Mouse (Mus musculus) kidney, embryonic 14.5 days (tissue): Measurements from ENCODE around the gene Men1. TPM values are rescaled to one million over a fixed set of nuclear protein-coding genes. Genes with fewer than 3 reads are reported as not detected.

Experiments used
- ATAC-seq: fragments of 200-750 bp; cut with Nextera tagmentation; 2 replicates; pipeline ENCODE4 v1.8.0; 2017; ENCODE audit warnings: moderate number of reproducible peaks, mild to moderate bottlenecking, moderate TSS enrichment, moderate library complexity; ENCODE audit not compliant: low FRiP score, low TSS enrichment
- H3K27ac ChIP-seq: fragments of 300-500 bp; sonication (generic); 2 replicates; pipeline ENCODE4 v1.5.1; 2014; ENCODE audit warnings: low read depth, mild to moderate bottlenecking, low read length, moderate library complexity, mixed read lengths
- H3K27me3 ChIP-seq: fragments of 300-500 bp; sonication (generic); 2 replicates; pipeline ENCODE4 v1.6.1; 2014; ENCODE audit warnings: mild to moderate bottlenecking, low read length; ENCODE audit not compliant: control insufficient read depth, insufficient read depth
- H3K36me3 ChIP-seq: fragments of 300-500 bp; sonication (generic); 2 replicates; pipeline ENCODE4 v1.6.1; 2014; ENCODE audit warnings: low read length, mixed read lengths; ENCODE audit not compliant: control insufficient read depth, insufficient read depth
- H3K4me1 ChIP-seq: fragments of 300-500 bp; sonication (generic); 2 replicates; pipeline ENCODE4 v1.6.1; 2014; ENCODE audit warnings: low read length, mixed read lengths; ENCODE audit not compliant: control insufficient read depth, insufficient read depth
- H3K4me2 ChIP-seq: fragments of 300-500 bp; sonication (generic); replicated peaks from 2 replicates; pipeline ENCODE4 v1.6.1; 2014; ENCODE audit warnings: low read depth, mild to moderate bottlenecking, low read length
- H3K4me3 ChIP-seq: fragments of 300-500 bp; sonication (generic); 2 replicates; pipeline ENCODE4 v1.5.1; 2014; ENCODE audit warnings: mild to moderate bottlenecking, low read length
- H3K9ac ChIP-seq: fragments of 300-500 bp; sonication (generic); 2 replicates; pipeline ENCODE4 v1.6.1; 2014; ENCODE audit warnings: low read depth, mild to moderate bottlenecking, low read length, moderate library complexity
- H3K9me3 ChIP-seq: fragments of 300-500 bp; sonication (generic); 2 replicates; pipeline ENCODE4 v1.6.1; 2016; ENCODE audit warnings: low read length; ENCODE audit not compliant: control insufficient read depth
- WGBS: fragments of 180-500 bp; shearing (Covaris S2); extraction: QIAGEN DNeasy Blood & Tissue Kit; methylation state at CpG from one replicate; pipeline ENCODE4 v1.1.7; 2014; 5-methylcytosine and 5-hydroxymethylcytosine counted together
- polyA plus RNA-seq: library from polyadenylated mRNA; unstranded; fragments of >200 nt; fragmentation: Nextera tagmentation; extraction: Ambion mirVana; gene quantifications from 2 replicates; pipeline ENCODE4 v1.2.1, GENCODE M21; 2014

Men1 gene
- polyA plus RNA-seq, 1 experiment from 2014 or later: 49.1 TPM

GRCm38 (mm10) chr19:6331178-6331577, 3.6 kb upstream of the Men1 start:
- no peak for ATAC-seq
- no peak overlapping the region for H3K9ac ChIP-seq
- no peak overlapping the region; the same call in 1 of the 2 replicates for H3K4me2 ChIP-seq
- peaks cover 15% of the 10 kb centered on the region for H3K4me1 ChIP-seq
- no peak overlapping the region for H3K4me3 ChIP-seq
- H3K36me3 ChIP-seq: no peaks in the 10 kb centered on the region
- no peaks in the 10 kb centered on the region for H3K27me3 ChIP-seq
- WGBS: 60% methylated on average over 5 of the region's 5 CpGs
- no peak overlapping the region for H3K27ac ChIP-seq
- no peaks in the 10 kb centered on the region for H3K9me3 ChIP-seq

GRCm38 (mm10) chr19:6331719-6332516, 2.9 kb upstream of the Men1 start:
- H3K4me3 ChIP-seq: peak overlapping the region; percentile 21; the same call in 1 of the 2 replicates
- no peak overlapping the region for H3K27ac ChIP-seq
- H3K9me3 ChIP-seq: no peaks in the 10 kb centered on the region
- H3K4me2 ChIP-seq: peak overlapping the region; percentile 47
- H3K9ac ChIP-seq: peak overlapping the region; percentile 45; the same call in 1 of the 2 replicates
- H3K4me1 ChIP-seq: peaks cover 22% of the 10 kb centered on the region
- 22% methylated on average over 13 of the region's 13 CpGs for WGBS
- no peak for ATAC-seq
- H3K27me3 ChIP-seq: no peaks in the 10 kb centered on the region
- H3K36me3 ChIP-seq: peaks cover 1% of the 10 kb centered on the region; the same call in 1 of the 2 replicates

GRCm38 (mm10) chr19:6333761-6334595, 801 bp upstream of the Men1 start:
- H3K36me3 ChIP-seq: peaks cover 22% of the 10 kb centered on the region
- peak overlapping the region; percentile 56 for H3K9ac ChIP-seq
- ATAC-seq: peak; percentile 17; the same call in 1 of the 2 replicates
- peak overlapping the region; percentile 85 for H3K4me3 ChIP-seq
- peaks cover 27% of the 10 kb centered on the region for H3K4me1 ChIP-seq
- 62% methylated on average over 9 of the region's 9 CpGs for WGBS
- H3K27me3 ChIP-seq: no peaks in the 10 kb centered on the region
- peak overlapping the region; percentile 80 for H3K4me2 ChIP-seq
- peak overlapping the region; percentile 59; the same call in 1 of the 2 replicates for H3K27ac ChIP-seq
- no peaks in the 10 kb centered on the region for H3K9me3 ChIP-seq

- H3K4me1 ChIP-seq: peaks cover 41% of the 10 kb centered on the region
- H3K27me3 ChIP-seq: no peaks in the 10 kb centered on the region
- H3K4me3 ChIP-seq: peak overlapping the region; percentile 85
- no peaks in the 10 kb centered on the region for H3K9me3 ChIP-seq
- peak overlapping the region; percentile 80 for H3K4me2 ChIP-seq
- H3K9ac ChIP-seq: peak overlapping the region; percentile 83
- 0% methylated on average over 19 of the region's 25 CpGs for WGBS
- no peak; the same call in 1 of the 2 replicates for ATAC-seq
- H3K36me3 ChIP-seq: peaks cover 34% of the 10 kb centered on the region
- H3K27ac ChIP-seq: peak overlapping the region; percentile 66; the same call in 1 of the 2 replicates
Observed at GRCm38 (mm10) chr19:6335458-6335827, 664 bp downstream of the Men1 start.

GRCm38 (mm10) chr19:6336920-6337319, 2.1 kb downstream of the Men1 start:
- Histone ChIP-seq H3K4me3 (peak overlapping the region; percentile 3; the same call in 1 of the 2 replicates), H3K27ac (no peak overlapping the region), H3K9ac (peak overlapping the region; percentile 83), H3K27me3 (no peaks in the 10 kb centered on the region), H3K4me2 (peak overlapping the region; percentile 80; the same call in 1 of the 2 replicates), H3K36me3 (peaks cover 34% of the 10 kb centered on the region), H3K9me3 (no peaks in the 10 kb centered on the region), H3K4me1 (peaks cover 42% of the 10 kb centered on the region)
- no peak for ATAC-seq
- 95% methylated on average over 10 of the region's 10 CpGs for WGBS

GRCm38 (mm10) chr19:6338171-6338570, 3.4 kb downstream of the Men1 start:
- H3K27ac ChIP-seq: no peak overlapping the region
- no peak overlapping the region for H3K4me3 ChIP-seq
- no peak overlapping the region for H3K4me2 ChIP-seq
- no peaks in the 10 kb centered on the region for H3K27me3 ChIP-seq
- H3K4me1 ChIP-seq: peaks cover 40% of the 10 kb centered on the region
- WGBS: 94% methylated on average over 7 of the region's 7 CpGs
- no peak overlapping the region for H3K9ac ChIP-seq
- no peaks in the 10 kb centered on the region for H3K9me3 ChIP-seq
- no peak for ATAC-seq
- peaks cover 34% of the 10 kb centered on the region for H3K36me3 ChIP-seq

GRCm38 (mm10) chr19:6338716-6339115, 3.9 kb downstream of the Men1 start:
- no peak overlapping the region for H3K9ac ChIP-seq
- WGBS: 94% methylated on average over 11 of the region's 11 CpGs
- no peak for ATAC-seq

GRCm38 (mm10) chr19:6339191-6339590, 4.4 kb downstream of the Men1 start:
- H3K27me3 ChIP-seq: no peaks in the 10 kb centered on the region
- H3K9ac ChIP-seq: no peak overlapping the region
- H3K36me3 ChIP-seq: peaks cover 38% of the 10 kb centered on the region
- H3K27ac ChIP-seq: no peak overlapping the region
- H3K4me1 ChIP-seq: peaks cover 38% of the 10 kb centered on the region
- 90% methylated on average over 6 of the region's 6 CpGs for WGBS
- H3K4me3 ChIP-seq: no peak overlapping the region
- H3K4me2 ChIP-seq: no peak overlapping the region
- H3K9me3 ChIP-seq: no peaks in the 10 kb centered on the region
- no peak for ATAC-seq

More at GRCm38 (mm10) chr19:6338716-6339115, 3.9 kb downstream of the Men1 start:
- Histone ChIP-seq H3K27me3 (no peaks in the 10 kb centered on the region), H3K4me1 (peaks cover 40% of the 10 kb centered on the region), H3K9me3 (no peaks in the 10 kb centered on the region), H3K4me3 (no peak overlapping the region), H3K4me2 (no peak overlapping the region), H3K27ac (no peak overlapping the region), H3K36me3 (peaks cover 37% of the 10 kb centered on the region)
